15 mouse cellular contexts compared by ENCODE assay signal in the genomic region with DNA sequence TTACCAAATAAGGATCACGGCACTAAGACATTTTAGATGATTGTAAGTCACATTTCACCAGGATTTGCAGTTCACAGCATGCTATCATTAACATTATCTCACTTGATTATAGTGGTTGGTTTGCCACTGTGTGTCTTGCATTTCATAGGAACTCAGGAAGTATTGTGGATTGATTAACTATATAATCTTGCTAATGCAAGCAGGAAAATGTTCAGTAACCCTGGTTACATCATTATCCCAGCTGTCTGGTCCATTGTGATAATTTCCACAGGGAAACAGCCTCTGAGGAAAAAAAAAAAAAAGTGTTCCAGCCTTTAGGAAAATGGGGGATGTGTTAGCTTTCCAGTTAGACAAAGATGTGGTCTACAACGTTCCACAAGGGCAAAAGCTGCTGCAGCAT.
"Had no signal": no experiment of that assay in that cellular context is flagged by ENCODE, and none has a peak within 500 bp of the region (broad histone marks: within the 10 kb centered on the region; RNA-seq: fewer than 3 reads in every experiment).

No protein-coding gene starts in this region.

- H3K4me3 ChIP-seq: limb, embryonic 12.5 days; liver, embryonic 13.5 days; lung, embryonic 15.5 days; megakaryocyte, embryonic 14.5 days; neural tube, embryonic 12.5 days had no signal

- H3K4me1 ChIP-seq: limb, embryonic 12.5 days; liver, embryonic 13.5 days; lung, embryonic 15.5 days; neural tube, embryonic 12.5 days had no signal

- H3K36me3 ChIP-seq: limb, embryonic 12.5 days; liver, embryonic 13.5 days; lung, embryonic 15.5 days; neural tube, embryonic 12.5 days had no signal

- H3K27me3 ChIP-seq: limb, embryonic 12.5 days; liver, embryonic 13.5 days; lung, embryonic 15.5 days; megakaryocyte, embryonic 14.5 days; neural tube, embryonic 12.5 days had no signal

- H3K27ac ChIP-seq: limb, embryonic 12.5 days; liver, embryonic 13.5 days; lung, embryonic 15.5 days; macrophage; neural tube, embryonic 12.5 days had no signal

- DNase-seq: kidney, adult 8-10 months; kidney, postnatal 25 days; layer of hippocampus, adult 9-11 months; layer of hippocampus, postnatal 36 days; liver; liver, embryonic 13.5 days; liver, postnatal 0 days; lung, postnatal 14 days; right cerebral cortex, postnatal 14 days; thymus, postnatal 36 days had no signal

- H3K9me3 ChIP-seq: limb, embryonic 12.5 days; liver, embryonic 13.5 days; lung, embryonic 15.5 days; megakaryocyte, embryonic 14.5 days; neural tube, embryonic 12.5 days had no signal

- H3K4me2 ChIP-seq: limb, embryonic 12.5 days; liver, embryonic 13.5 days; lung, embryonic 15.5 days; neural tube, embryonic 12.5 days had no signal

- H3K9ac ChIP-seq: limb, embryonic 12.5 days; liver, embryonic 13.5 days; liver, postnatal 0 days; lung, embryonic 15.5 days; neural tube, embryonic 12.5 days had no signal

- ATAC-seq: liver, postnatal 0 days had no signal
